Mouse (Mus musculus) bone marrow, adult 2 months (tissue): ENCODE data around the gene Dennd2d.

ENCODE experiments used
- CTCF ChIP-seq: fragments of 200-500 bp; IDR thresholded peaks from 2 replicates; pipeline ENCODE4 v1.5.1; 2011; ENCODE audit warnings: low read length, control low read depth; ENCODE audit not compliant: control insufficient read depth, insufficient read depth
- POLR2A ChIP-seq: fragments of 200-500 bp; IDR thresholded peaks from 2 replicates; pipeline ENCODE4 v1.6.1; 2011; ENCODE audit warnings: low read depth, mild to moderate bottlenecking, control low read depth, low read length, borderline replicate concordance; ENCODE audit not compliant: control insufficient read depth

- TF ChIP-seq CTCF: no peak
- TF ChIP-seq POLR2A: no peak
These were observed 45.8 kb downstream of the Dennd2d start for GRCm38 (mm10) chr3:106528032-106528431.
